23 mouse cellular contexts compared by ENCODE assay signal in the genomic region with DNA sequence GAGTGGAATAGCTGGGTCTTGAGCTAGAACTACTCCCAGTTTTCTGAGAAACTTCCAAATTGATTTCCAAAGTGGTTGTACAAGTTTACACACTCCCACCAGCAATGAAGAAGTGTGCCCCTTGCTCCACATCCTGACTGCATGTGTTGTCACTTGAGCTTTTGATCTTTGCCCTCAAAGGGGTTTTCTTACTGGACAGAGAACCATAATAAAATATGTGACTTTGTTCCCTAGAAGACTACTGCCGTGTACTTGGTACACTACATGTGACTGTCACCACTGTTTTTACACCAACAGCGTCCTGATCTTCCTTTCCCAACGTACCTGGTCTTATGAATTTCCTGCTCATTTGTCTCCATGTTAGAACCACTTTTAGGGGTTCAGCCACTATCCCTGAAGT.
"Had no signal": no experiment of that assay in that cellular context is flagged by ENCODE, and none has a peak within 500 bp of the region (broad histone marks: within the 10 kb centered on the region; RNA-seq: fewer than 3 reads in every experiment).

No protein-coding gene starts in this region.

- H3K9me3 ChIP-seq: heart, embryonic 10.5 days; heart, embryonic 12.5 days; kidney, embryonic 15.5 days; limb, embryonic 13.5 days; limb, embryonic 15.5 days; liver, embryonic 12.5 days had no signal

- H3K36me3 ChIP-seq: heart, embryonic 10.5 days; heart, embryonic 12.5 days; kidney, embryonic 15.5 days; limb, embryonic 13.5 days; limb, embryonic 15.5 days; liver, embryonic 12.5 days had no signal

- H3K4me2 ChIP-seq: heart, embryonic 12.5 days; hindbrain, embryonic 14.5 days; kidney, embryonic 15.5 days; limb, embryonic 13.5 days; limb, embryonic 15.5 days; liver, embryonic 12.5 days had no signal

- H3K4me3 ChIP-seq: heart, embryonic 10.5 days; heart, embryonic 12.5 days; kidney, embryonic 15.5 days; limb, embryonic 13.5 days; limb, embryonic 15.5 days; liver, embryonic 12.5 days had no signal

- H3K27me3 ChIP-seq: heart, embryonic 12.5 days; kidney, embryonic 15.5 days; limb, embryonic 13.5 days; limb, embryonic 15.5 days; liver, embryonic 12.5 days had no signal

- ATAC-seq: forebrain, postnatal 0 days; hindbrain, embryonic 16.5 days; inflammation-experienced regulatory T-cells, adult 6 months; liver, embryonic 12.5 days had no signal

- H3K9ac ChIP-seq: forebrain, postnatal 0 days; heart, embryonic 12.5 days; hindbrain, embryonic 14.5 days; kidney, embryonic 15.5 days; limb, embryonic 13.5 days; limb, embryonic 15.5 days; liver, embryonic 12.5 days had no signal

- H3K27ac ChIP-seq: heart, embryonic 10.5 days; hindbrain, embryonic 14.5 days; kidney, embryonic 15.5 days; kidney, postnatal 0 days; limb, embryonic 13.5 days; limb, embryonic 15.5 days; liver, embryonic 12.5 days had no signal

- H3K4me1 ChIP-seq: heart, embryonic 10.5 days; heart, embryonic 12.5 days; kidney, embryonic 15.5 days; limb, embryonic 13.5 days; limb, embryonic 15.5 days; liver, embryonic 12.5 days had no signal

- DNase-seq: forebrain, postnatal 0 days; gastrocnemius, postnatal 14 days; gastrocnemius, postnatal 36 days; heart, adult 18-20 months; heart, postnatal 10 days; kidney, adult 11 months; kidney, adult 2 months; kidney, adult 9 months; kidney, postnatal 14 days; kidney, postnatal 36 days; layer of hippocampus, adult 9-11 months; layer of hippocampus, postnatal 36 days; left cerebral cortex, postnatal 4 days had no signal
